Mouse (Mus musculus) embryonic facial prominence, embryonic 10.5 days (tissue): ENCODE measurements around the gene Ttc9b. TPM values are rescaled to one million over a fixed set of nuclear protein-coding genes. Genes with fewer than 3 reads are reported as not detected.
"Not testable (repeated sequence)": the region's sequence is repeated elsewhere in the genome, so short reads cannot be mapped to it uniquely, and the experiment has no call there.

ENCODE experiments used
- DNase-seq: peaks from one replicate; pipeline ENCODE4 v3.0.0-alpha.2; 2017; ENCODE audit warnings: low spot score
- H3K27ac ChIP-seq: fragments of 300-500 bp; sonication (generic); replicated peaks from 2 replicates; pipeline ENCODE4 v1.5.1; 2016; ENCODE audit warnings: mild to moderate bottlenecking
- H3K27me3 ChIP-seq: fragments of 300-500 bp; sonication (generic); replicated peaks from 2 replicates; pipeline ENCODE4 v1.6.1; 2016; ENCODE audit warnings: low read depth, mild to moderate bottlenecking; ENCODE audit not compliant: poor library complexity, severe bottlenecking
- H3K36me3 ChIP-seq: fragments of 300-500 bp; sonication (generic); replicated peaks from 2 replicates; pipeline ENCODE4 v1.6.1; 2016; ENCODE audit warnings: mild to moderate bottlenecking, moderate library complexity
- H3K4me1 ChIP-seq: fragments of 300-500 bp; sonication (generic); 2 replicates; pipeline ENCODE4 v1.6.1; 2016
- H3K4me3 ChIP-seq: fragments of 300-500 bp; sonication (generic); 2 replicates; pipeline ENCODE4 v1.5.1; 2016; ENCODE audit warnings: mild to moderate bottlenecking, moderate library complexity
- H3K9me3 ChIP-seq: fragments of 300-500 bp; sonication (generic); 2 replicates; pipeline ENCODE4 v1.6.1; 2016; ENCODE audit warnings: mild to moderate bottlenecking
- WGBS: fragments of 180-500 bp; shearing (Covaris S2); methylation state at CpG from one replicate; pipeline ENCODE4 v1.1.7; 2016; 5-methylcytosine and 5-hydroxymethylcytosine counted together
- polyA plus RNA-seq: library from polyadenylated mRNA; unstranded; fragments of >200 nt; fragmentation: Nextera tagmentation; extraction: Ambion mirVana; gene quantifications from 2 replicates; pipeline ENCODE4 v1.2.1, GENCODE M21; 2016

Ttc9b gene
- polyA plus RNA-seq, 1 experiment from 2014 or later = 1.9 TPM

GRCm38 (mm10) chr7:27613751-27614499, 39.8 kb upstream of the Ttc9b start:
- Histone ChIP-seq H3K4me1 (no peaks in the 10 kb centered on the region), H3K27me3 (no peaks in the 10 kb centered on the region), H3K27ac (no peak overlapping the region), H3K9me3 (no peaks in the 10 kb centered on the region), H3K36me3 (peaks cover 63% of the 10 kb centered on the region), H3K4me3 (no peak overlapping the region)
- DNase-seq = no peak
- WGBS = 82% methylated on average over 8 of the region's 8 CpGs

GRCm38 (mm10) chr7:27621028-27621427, 32.7 kb upstream of the Ttc9b start:
- DNase-seq = no peak
- no peaks in the 10 kb centered on the region for H3K4me1 ChIP-seq
- no peak overlapping the region for H3K4me3 ChIP-seq
- H3K9me3 ChIP-seq = no peaks in the 10 kb centered on the region
- H3K27ac ChIP-seq = no peak overlapping the region
- WGBS = 86% methylated on average over 6 of the region's 6 CpGs
- H3K27me3 ChIP-seq = no peaks in the 10 kb centered on the region
- peaks cover 95% of the 10 kb centered on the region for H3K36me3 ChIP-seq

GRCm38 (mm10) chr7:27622234-27622633, 31.5 kb upstream of the Ttc9b start:
- H3K36me3 ChIP-seq = peaks cover 95% of the 10 kb centered on the region
- 78% methylated on average over 1 of the region's 1 CpGs for WGBS
- no peak overlapping the region for H3K4me3 ChIP-seq
- H3K27ac ChIP-seq = no peak overlapping the region
- no peak for DNase-seq
- H3K27me3 ChIP-seq = no peaks in the 10 kb centered on the region
- H3K9me3 ChIP-seq = no peaks in the 10 kb centered on the region
- H3K4me1 ChIP-seq = no peaks in the 10 kb centered on the region

- Histone ChIP-seq H3K4me1 (no peaks in the 10 kb centered on the region), H3K36me3 (peaks cover 95% of the 10 kb centered on the region), H3K9me3 (no peaks in the 10 kb centered on the region), H3K4me3 (no peak overlapping the region), H3K27me3 (no peaks in the 10 kb centered on the region), H3K27ac (no peak overlapping the region)
- DNase-seq = no peak
Measured at GRCm38 (mm10) chr7:27624967-27625366, 28.7 kb upstream of the Ttc9b start.

- Histone ChIP-seq H3K4me1 (no peaks in the 10 kb centered on the region), H3K36me3 (peaks cover 91% of the 10 kb centered on the region), H3K9me3 (no peaks in the 10 kb centered on the region), H3K27ac (no peak overlapping the region), H3K27me3 (no peaks in the 10 kb centered on the region), H3K4me3 (no peak overlapping the region)
- no peak for DNase-seq
- WGBS = 90% methylated on average over 7 of the region's 7 CpGs
Measured at GRCm38 (mm10) chr7:27627707-27628106, 26.0 kb upstream of the Ttc9b start.

- Histone ChIP-seq H3K27me3 (no peaks in the 10 kb centered on the region), H3K27ac (no peak overlapping the region), H3K4me3 (no peak overlapping the region), H3K36me3 (peaks cover 91% of the 10 kb centered on the region), H3K9me3 (no peaks in the 10 kb centered on the region), H3K4me1 (no peaks in the 10 kb centered on the region)
- DNase-seq = no peak
- 97% methylated on average over 6 of the region's 6 CpGs for WGBS
Measured at GRCm38 (mm10) chr7:27628190-27628589, 25.5 kb upstream of the Ttc9b start.

GRCm38 (mm10) chr7:27628816-27629215, 24.9 kb upstream of the Ttc9b start:
- peaks cover 91% of the 10 kb centered on the region for H3K36me3 ChIP-seq
- H3K27ac ChIP-seq, H3K27me3 ChIP-seq, H3K9me3 ChIP-seq, DNase-seq, H3K4me3 ChIP-seq, H3K4me1 ChIP-seq: not testable (repeated sequence)
- WGBS = 96% methylated on average over 7 of the region's 7 CpGs

GRCm38 (mm10) chr7:27631439-27631838, 22.3 kb upstream of the Ttc9b start:
- Histone ChIP-seq H3K4me1 (no peaks in the 10 kb centered on the region), H3K36me3 (peaks cover 95% of the 10 kb centered on the region), H3K4me3 (no peak overlapping the region), H3K9me3 (no peaks in the 10 kb centered on the region), H3K27me3 (no peaks in the 10 kb centered on the region), H3K27ac (no peak overlapping the region)
- WGBS = 97% methylated on average over 4 of the region's 4 CpGs
- DNase-seq = no peak

GRCm38 (mm10) chr7:27633166-27633565, 20.5 kb upstream of the Ttc9b start:
- Histone ChIP-seq H3K36me3 (peaks cover 95% of the 10 kb centered on the region), H3K9me3 (no peaks in the 10 kb centered on the region), H3K27me3 (no peaks in the 10 kb centered on the region), H3K4me3 (no peak overlapping the region), H3K4me1 (no peaks in the 10 kb centered on the region), H3K27ac (no peak overlapping the region)
- no peak for DNase-seq
- 95% methylated on average over 6 of the region's 6 CpGs for WGBS

GRCm38 (mm10) chr7:27634691-27635090, 19.0 kb upstream of the Ttc9b start:
- 93% methylated on average over 6 of the region's 6 CpGs for WGBS
- no peak overlapping the region for H3K4me3 ChIP-seq
- H3K36me3 ChIP-seq = peaks cover 88% of the 10 kb centered on the region
- H3K9me3 ChIP-seq = no peaks in the 10 kb centered on the region
- H3K4me1 ChIP-seq = no peaks in the 10 kb centered on the region
- no peak overlapping the region for H3K27ac ChIP-seq
- DNase-seq = no peak
- H3K27me3 ChIP-seq = no peaks in the 10 kb centered on the region

GRCm38 (mm10) chr7:27635094-27635493, 18.6 kb upstream of the Ttc9b start:
- DNase-seq, H3K27me3 ChIP-seq, H3K4me3 ChIP-seq, H3K27ac ChIP-seq, H3K9me3 ChIP-seq, H3K4me1 ChIP-seq: not testable (repeated sequence)
- peaks cover 88% of the 10 kb centered on the region for H3K36me3 ChIP-seq
- 90% methylated on average over 2 of the region's 2 CpGs for WGBS

GRCm38 (mm10) chr7:27644471-27644870, 9.2 kb upstream of the Ttc9b start:
- H3K27me3 ChIP-seq = no peaks in the 10 kb centered on the region
- no peaks in the 10 kb centered on the region for H3K9me3 ChIP-seq
- H3K4me1 ChIP-seq = no peaks in the 10 kb centered on the region
- H3K27ac ChIP-seq = no peak overlapping the region
- peaks cover 7% of the 10 kb centered on the region for H3K36me3 ChIP-seq
- DNase-seq = no peak
- no peak overlapping the region for H3K4me3 ChIP-seq
- 56% methylated on average over 1 of the region's 1 CpGs for WGBS

GRCm38 (mm10) chr7:27646516-27646915, 7.2 kb upstream of the Ttc9b start:
- no peaks in the 10 kb centered on the region for H3K9me3 ChIP-seq
- 83% methylated on average over 7 of the region's 7 CpGs for WGBS
- H3K27me3 ChIP-seq = no peaks in the 10 kb centered on the region
- H3K4me3 ChIP-seq = no peak overlapping the region
- no peak overlapping the region for H3K27ac ChIP-seq
- DNase-seq = no peak
- H3K4me1 ChIP-seq = peaks cover 5% of the 10 kb centered on the region; the same call in 1 of the 2 replicates
- H3K36me3 ChIP-seq = no peaks in the 10 kb centered on the region
